ENCODE assay signal across 8 mouse cellular contexts in genomic region chr4:136180408-136181330, GRCm38 (mm10). TPM values are rescaled to one million over a fixed set of nuclear protein-coding genes. Genes with fewer than 3 reads are reported as not detected.
DNase-seq lines count a peak whose midpoint lies in the region; ATAC-seq lines count a peak whose summit lies in the region.

No protein-coding gene starts in this region.

- peaks cover 19% of the 10 kb centered on the region; the same call in 1 of the 2 replicates for H3K4me1 ChIP-seq in hindbrain, embryonic 14.5 days (replicated peaks; ENCODE audit: control insufficient read depth, insufficient read depth, low read length)

- peak overlapping the region; percentile 56 for H3K4me2 ChIP-seq in hindbrain, embryonic 14.5 days (replicated peaks)

- DNase-seq in R1 (ENCODE audit: low read depth, low spot score): peak; percentile 99
- peak; percentile 78 to 87 for DNase-seq in cerebellum, postnatal 25 days
- DNase-seq in frontal cortex, postnatal 25 days (ENCODE audit: low spot score in 2 of 2): peak; percentile 33 to 34
- DNase-seq in hindbrain, embryonic 14.5 days (ENCODE audit: low spot score): peak; percentile 65
- DNase-seq in left cerebral cortex, adult 11 months (ENCODE audit: low spot score): peak; percentile 60
- peak; percentile 94 for DNase-seq in lung, postnatal 25 days (ENCODE audit: low spot score)
- DNase-seq in right cerebral cortex, adult 18-20 months: peak; percentile 68
- DNase-seq in thymus, postnatal 4 days: peak; percentile 90

- H3K27ac ChIP-seq in hindbrain, embryonic 14.5 days: no peak overlapping the region

- ATAC-seq in hindbrain, embryonic 14.5 days (ENCODE audit: low FRiP score): peak; percentile 71

- H3K36me3 ChIP-seq in hindbrain, embryonic 14.5 days (replicated peaks; ENCODE audit: control insufficient read depth, insufficient read depth): no peaks in the 10 kb centered on the region

- WGBS in hindbrain, embryonic 14.5 days: 24% methylated on average over 23 of the region's 23 CpGs

- H3K4me3 ChIP-seq in hindbrain, embryonic 14.5 days (replicated peaks; ENCODE audit: low read length): peak overlapping the region; percentile 31

- no peaks in the 10 kb centered on the region for H3K27me3 ChIP-seq in hindbrain, embryonic 14.5 days (ENCODE audit: control insufficient read depth, insufficient read depth, low read length)

- H3K9ac ChIP-seq in hindbrain, embryonic 14.5 days: peak overlapping the region; percentile 44; the same call in 1 of the 2 replicates

- no peaks in the 10 kb centered on the region for H3K9me3 ChIP-seq in hindbrain, embryonic 14.5 days (ENCODE audit: control insufficient read depth, low read length)

RNA-seq across cellular contexts. Expression of gene E2f2, which starts 8.5 kb away (rescaled TPM):
- polyA plus RNA-seq in hindbrain, embryonic 14.5 days (2014; fragmentation: Nextera tagmentation; extraction: Ambion mirVana): 1.2 and 1.3 TPM in 2 replicates

RNA-seq across cellular contexts. Expression of gene Asap3, which starts 25.5 kb away (rescaled TPM):
- 4.9 TPM in 2 replicates for polyA plus RNA-seq in hindbrain, embryonic 14.5 days (2014; fragmentation: Nextera tagmentation; extraction: Ambion mirVana)

RNA-seq across cellular contexts. Expression of gene Id3, which starts 37.4 kb away (rescaled TPM):
- polyA plus RNA-seq in hindbrain, embryonic 14.5 days (2014; fragmentation: Nextera tagmentation; extraction: Ambion mirVana): 194 and 206 TPM in 2 replicates

Comparison
In these comparisons a context has a peak if more than half of its experiments do, and no peak if none do; other contexts are left out.
1. DNase-seq: peak in every context shown above with its lines; median percentile 99 in R1; 94 in lung, postnatal 25 days; 90 in thymus, postnatal 4 days; 82 in cerebellum, postnatal 25 days; 68 in right cerebral cortex, adult 18-20 months; 65 in hindbrain, embryonic 14.5 days; 60 in left cerebral cortex, adult 11 months; 34 in frontal cortex, postnatal 25 days.